Mouse (Mus musculus): ENCODE measurements around the gene Gm11060. TPM values are rescaled to one million over a fixed set of nuclear protein-coding genes. Genes with fewer than 3 reads are reported as not detected.

Gm11060 gene
- not detected in 2 replicates for polyA plus RNA-seq (2012; rRNA removed)

DNA sequence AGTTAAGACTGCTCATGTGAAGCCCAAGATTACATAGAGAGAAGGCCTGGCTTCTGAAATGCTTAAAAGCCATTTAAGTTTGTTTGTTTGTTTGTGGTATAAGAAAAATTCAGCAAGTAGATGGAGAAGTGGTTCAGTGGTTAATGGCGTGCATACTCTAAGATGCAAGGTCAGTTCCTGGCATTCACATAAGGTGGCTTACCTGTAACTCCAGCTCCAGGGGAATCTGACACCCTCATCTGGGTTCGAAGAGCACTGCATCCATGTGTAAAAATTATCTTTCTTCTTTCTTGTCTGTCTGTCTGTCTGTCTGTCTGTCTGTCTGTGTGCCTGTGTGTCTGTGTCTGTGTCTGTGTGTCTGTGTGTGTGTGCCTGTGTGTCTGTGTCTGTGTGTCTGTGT lies at the start of gene Gm11060:
Gm11060 (plus strand) TSS at position 301 of the 400 bp plus-strand sequence.
- Histone ChIP-seq H3K27ac (ENCODE audit: insufficient read depth, low read depth, low read length) (no peak within 1 kb of the TSS), H3K27me3 (replicated peaks; ENCODE audit: control insufficient read depth, insufficient read depth, low read length) (no peaks in the 10 kb centered on the region), H3K4me1 (ENCODE audit: control insufficient read depth, insufficient read depth, low read length) (no peaks in the 10 kb centered on the region), H3K36me3 (ENCODE audit: control insufficient read depth, insufficient read depth, low read length) (no peaks in the 10 kb centered on the region), H3K4me3 (ENCODE audit: insufficient read depth, low read depth, low read length) (no peak within 1 kb of the TSS)
- TF ChIP-seq CTCF (conservative IDR thresholded peaks at IDR 0.05; ENCODE audit: insufficient read depth, insufficient read length, low read depth, low read length) = no peak
- no peak for TF ChIP-seq POLR2A (IDR thresholded peaks at IDR 0.05; ENCODE audit: low read depth, low read length)
- DNase-seq = no peak
- 92% methylated on average over 2 of the region's 2 CpGs for WGBS

DNA sequence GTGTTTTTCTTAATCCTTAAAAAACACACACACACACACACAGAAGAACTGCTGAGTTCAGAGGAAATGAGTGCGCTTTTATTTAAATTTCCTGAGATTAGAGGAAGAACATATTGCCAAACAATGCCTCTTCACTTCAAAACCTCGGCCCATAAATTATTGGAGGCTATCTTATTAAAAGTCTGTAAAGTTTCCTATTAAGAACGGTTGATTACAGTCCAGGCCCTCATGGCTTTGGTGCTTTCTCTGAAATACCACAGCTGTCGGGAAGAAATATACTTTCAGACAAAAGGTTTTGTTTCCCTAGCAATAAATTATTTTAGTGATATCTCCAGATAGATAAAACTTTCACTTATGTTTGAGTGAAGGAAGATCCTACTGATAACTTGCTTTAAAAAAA lies 48.7 kb upstream of the Gm11060 start:
- DNase-seq = peak; percentile 24
- H3K27ac ChIP-seq (ENCODE audit: insufficient read depth, low read depth, low read length) = no peak overlapping the region
- TF ChIP-seq POLR2A (IDR thresholded peaks at IDR 0.05; ENCODE audit: low read depth, low read length) (no peak), CTCF (conservative IDR thresholded peaks at IDR 0.05; ENCODE audit: insufficient read depth, insufficient read length, low read depth, low read length) (no peak)
- H3K4me3 ChIP-seq (ENCODE audit: insufficient read depth, low read depth, low read length) = no peak overlapping the region
- no peaks in the 10 kb centered on the region for H3K27me3 ChIP-seq (replicated peaks; ENCODE audit: control insufficient read depth, insufficient read depth, low read length)
- WGBS = 30% methylated on average over 4 of the region's 4 CpGs
- no peaks in the 10 kb centered on the region for H3K4me1 ChIP-seq (ENCODE audit: control insufficient read depth, insufficient read depth, low read length)
- no peaks in the 10 kb centered on the region for H3K36me3 ChIP-seq (ENCODE audit: control insufficient read depth, insufficient read depth, low read length)

DNA sequence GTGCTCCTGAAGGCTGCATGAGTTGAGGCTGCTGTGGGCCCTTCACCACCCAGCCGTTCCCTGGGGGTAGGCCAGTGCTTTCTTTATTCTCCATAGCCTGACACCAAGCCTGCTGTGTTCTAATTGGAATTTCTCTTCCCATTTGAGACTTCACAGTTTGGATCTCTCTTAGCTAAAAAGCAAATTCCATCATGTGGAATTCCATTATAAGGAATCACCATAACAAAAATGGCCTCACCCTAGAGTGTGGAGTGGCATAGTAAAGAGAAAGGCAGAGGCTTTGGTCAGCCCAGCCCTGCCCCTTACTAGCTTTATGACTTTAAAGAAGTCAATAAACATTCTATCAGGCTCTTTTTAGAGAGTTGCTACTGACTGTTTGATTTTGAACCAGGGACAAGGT lies 43.5 kb upstream of the Gm11060 start:
- WGBS = 81% methylated on average over 1 of the region's 1 CpGs
- no peaks in the 10 kb centered on the region for H3K27me3 ChIP-seq (replicated peaks; ENCODE audit: control insufficient read depth, insufficient read depth, low read length)
- TF ChIP-seq CTCF (conservative IDR thresholded peaks at IDR 0.05; ENCODE audit: insufficient read depth, insufficient read length, low read depth, low read length) (no peak), POLR2A (IDR thresholded peaks at IDR 0.05; ENCODE audit: low read depth, low read length) (no peak)

GRCm38 (mm10) chr2:105055529-105055928 lies 36.3 kb upstream of the Gm11060 start:
- Histone ChIP-seq H3K36me3 (ENCODE audit: control insufficient read depth, insufficient read depth, low read length) (no peaks in the 10 kb centered on the region), H3K27me3 (replicated peaks; ENCODE audit: control insufficient read depth, insufficient read depth, low read length) (no peaks in the 10 kb centered on the region), H3K4me1 (ENCODE audit: control insufficient read depth, insufficient read depth, low read length) (0 out of 2 replicates have a peak, but pooled peaks cover 2% of the 10 kb centered on the region), H3K4me3 (ENCODE audit: insufficient read depth, low read depth, low read length) (no peak overlapping the region), H3K27ac (ENCODE audit: insufficient read depth, low read depth, low read length) (no peak overlapping the region)
- TF ChIP-seq POLR2A (IDR thresholded peaks at IDR 0.05; ENCODE audit: low read depth, low read length) (no peak), CTCF (conservative IDR thresholded peaks at IDR 0.05; ENCODE audit: insufficient read depth, insufficient read length, low read depth, low read length) (no peak)
- WGBS = 30% methylated on average over 1 of the region's 1 CpGs
- no peak for DNase-seq

More for the DNA sequence above, 43.5 kb upstream of the Gm11060 start:
- DNase-seq = no peak
- no peaks in the 10 kb centered on the region for H3K36me3 ChIP-seq (ENCODE audit: control insufficient read depth, insufficient read depth, low read length)
- H3K4me1 ChIP-seq (ENCODE audit: control insufficient read depth, insufficient read depth, low read length) = no peaks in the 10 kb centered on the region
- H3K27ac ChIP-seq (ENCODE audit: insufficient read depth, low read depth, low read length) = no peak overlapping the region
- no peak overlapping the region for H3K4me3 ChIP-seq (ENCODE audit: insufficient read depth, low read depth, low read length)

DNA sequence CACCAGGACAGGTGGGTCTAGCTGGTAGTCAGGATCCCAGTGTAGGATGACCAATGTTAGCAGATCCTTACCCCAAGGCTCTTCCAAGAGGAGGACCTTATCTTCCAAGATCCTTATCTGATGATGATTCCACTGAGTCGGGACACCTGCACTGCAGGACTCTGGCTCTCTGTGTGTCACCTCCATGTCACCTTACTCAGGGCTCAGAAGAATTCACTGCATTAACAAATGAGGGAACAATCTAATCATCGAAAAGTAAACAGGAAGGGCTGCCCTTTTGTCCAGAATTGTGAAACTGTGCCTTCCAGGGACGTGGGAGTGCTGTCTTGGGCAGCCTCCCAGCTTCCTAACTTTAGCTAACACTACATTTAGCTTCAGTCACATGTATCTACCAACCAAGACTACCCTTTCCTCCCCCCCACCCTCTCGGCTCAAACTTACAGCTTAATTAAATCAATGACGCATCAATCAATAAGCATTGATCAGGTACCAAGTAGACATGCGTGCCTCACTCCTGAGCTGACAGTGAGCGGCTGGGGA lies 33.2 kb upstream of the Gm11060 start:
- Histone ChIP-seq H3K4me1 (ENCODE audit: control insufficient read depth, insufficient read depth, low read length) (peaks cover 2% of the 10 kb centered on the region; the same call in 1 of the 2 replicates), H3K4me3 (ENCODE audit: insufficient read depth, low read depth, low read length) (no peak overlapping the region), H3K27ac (ENCODE audit: insufficient read depth, low read depth, low read length) (no peak overlapping the region), H3K27me3 (replicated peaks; ENCODE audit: control insufficient read depth, insufficient read depth, low read length) (no peaks in the 10 kb centered on the region), H3K36me3 (ENCODE audit: control insufficient read depth, insufficient read depth, low read length) (no peaks in the 10 kb centered on the region)
- TF ChIP-seq POLR2A (IDR thresholded peaks at IDR 0.05; ENCODE audit: low read depth, low read length) (no peak), CTCF (conservative IDR thresholded peaks at IDR 0.05; ENCODE audit: insufficient read depth, insufficient read length, low read depth, low read length) (no peak)
- peak; percentile 38 for DNase-seq
- 49% methylated on average over 7 of the region's 7 CpGs for WGBS

- peak overlapping the region; percentile 29; the same call in 1 of the 2 replicates for H3K27ac ChIP-seq (ENCODE audit: insufficient read depth, low read depth, low read length)
- WGBS = 23% methylated on average over 7 of the region's 7 CpGs
Observed at GRCm38 (mm10) chr2:105062741-105063372, 29.0 kb upstream of the Gm11060 start.

GRCm38 (mm10) chr2:105072496-105072895 lies 19.3 kb upstream of the Gm11060 start:
- no peaks in the 10 kb centered on the region for H3K4me1 ChIP-seq (ENCODE audit: control insufficient read depth, insufficient read depth, low read length)
- no peaks in the 10 kb centered on the region for H3K36me3 ChIP-seq (ENCODE audit: control insufficient read depth, insufficient read depth, low read length)
- no peaks in the 10 kb centered on the region for H3K27me3 ChIP-seq (replicated peaks; ENCODE audit: control insufficient read depth, insufficient read depth, low read length)
- 75% methylated on average over 4 of the region's 4 CpGs for WGBS
- 0 out of 2 replicates have a peak, but pooled peaks have one; percentile 21 for TF ChIP-seq CTCF (conservative IDR thresholded peaks at IDR 0.05; ENCODE audit: insufficient read depth, insufficient read length, low read depth, low read length)
- no peak for TF ChIP-seq POLR2A (IDR thresholded peaks at IDR 0.05; ENCODE audit: low read depth, low read length)
- no peak overlapping the region for H3K4me3 ChIP-seq (ENCODE audit: insufficient read depth, low read depth, low read length)
- H3K27ac ChIP-seq (ENCODE audit: insufficient read depth, low read depth, low read length) = no peak overlapping the region
- no peak for DNase-seq

More at GRCm38 (mm10) chr2:105062741-105063372, 29.0 kb upstream of the Gm11060 start:
- Histone ChIP-seq H3K4me1 (ENCODE audit: control insufficient read depth, insufficient read depth, low read length) (no peaks in the 10 kb centered on the region; the same call in 1 of the 2 replicates), H3K36me3 (ENCODE audit: control insufficient read depth, insufficient read depth, low read length) (no peaks in the 10 kb centered on the region), H3K4me3 (ENCODE audit: insufficient read depth, low read depth, low read length) (no peak overlapping the region), H3K27me3 (replicated peaks; ENCODE audit: control insufficient read depth, insufficient read depth, low read length) (no peaks in the 10 kb centered on the region)
- no peak for TF ChIP-seq POLR2A (IDR thresholded peaks at IDR 0.05; ENCODE audit: low read depth, low read length)
- TF ChIP-seq CTCF (conservative IDR thresholded peaks at IDR 0.05; ENCODE audit: insufficient read depth, insufficient read length, low read depth, low read length) = no peak
- peak; percentile 32 for DNase-seq
